Comparison of ENCODE assay signal across 8 mouse cellular contexts in genomic region chr7:128252609-128253008, GRCm38 (mm10). TPM values are rescaled to one million over a fixed set of nuclear protein-coding genes. Genes with fewer than 3 reads are reported as not detected.
DNase-seq lines count a peak whose midpoint lies in the region; ATAC-seq and TF ChIP-seq lines count a peak whose summit lies in the region.

No protein-coding gene starts in this region.

- H3K27ac ChIP-seq in lung, embryonic 14.5 days (ENCODE audit: low read depth): no peak overlapping the region
- no peak overlapping the region for H3K27ac ChIP-seq in embryonic facial prominence, embryonic 11.5 days (replicated peaks; ENCODE audit: low read depth, low read length)
- no peak overlapping the region for H3K27ac ChIP-seq in hindbrain, postnatal 0 days
- no peak overlapping the region for H3K27ac ChIP-seq in limb, embryonic 15.5 days
- no peak overlapping the region for H3K27ac ChIP-seq in neural tube, embryonic 14.5 days (ENCODE audit: low read depth, low read length)

- H3K4me2 ChIP-seq in lung, embryonic 14.5 days: peak overlapping the region; percentile 52
- peak overlapping the region; percentile 46 for H3K4me2 ChIP-seq in embryonic facial prominence, embryonic 11.5 days (ENCODE audit: low read depth, low read length)
- peak overlapping the region; percentile 56 for H3K4me2 ChIP-seq in hindbrain, postnatal 0 days (ENCODE audit: low read depth, low read length)
- H3K4me2 ChIP-seq in limb, embryonic 15.5 days: peak overlapping the region; percentile 40
- peak overlapping the region; percentile 55 for H3K4me2 ChIP-seq in neural tube, embryonic 14.5 days (ENCODE audit: low read depth, low read length)

- peaks cover 9% of the 10 kb centered on the region for H3K4me1 ChIP-seq in lung, embryonic 14.5 days (ENCODE audit: insufficient read depth)
- no peaks in the 10 kb centered on the region for H3K4me1 ChIP-seq in embryonic facial prominence, embryonic 11.5 days (ENCODE audit: control insufficient read depth, insufficient read depth, low read length)
- peaks cover 6% of the 10 kb centered on the region; the same call in 1 of the 2 replicates for H3K4me1 ChIP-seq in hindbrain, postnatal 0 days (ENCODE audit: insufficient read depth, low read length)
- peaks cover 33% of the 10 kb centered on the region for H3K4me1 ChIP-seq in limb, embryonic 15.5 days
- H3K4me1 ChIP-seq in neural tube, embryonic 14.5 days (ENCODE audit: control insufficient read depth, insufficient read depth, low read length): no peaks in the 10 kb centered on the region

- H3K27me3 ChIP-seq in lung, embryonic 14.5 days (ENCODE audit: insufficient read depth, low read length): no peaks in the 10 kb centered on the region
- H3K27me3 ChIP-seq in embryonic facial prominence, embryonic 11.5 days (ENCODE audit: control insufficient read depth, insufficient read depth, low read length): no peaks in the 10 kb centered on the region
- no peaks in the 10 kb centered on the region for H3K27me3 ChIP-seq in hindbrain, postnatal 0 days (ENCODE audit: insufficient read depth, low read length)
- H3K27me3 ChIP-seq in limb, embryonic 15.5 days: no peaks in the 10 kb centered on the region
- no peaks in the 10 kb centered on the region for H3K27me3 ChIP-seq in neural tube, embryonic 14.5 days (ENCODE audit: control insufficient read depth, insufficient read depth, low read length)

- peak; percentile 63 for DNase-seq in lung, embryonic 14.5 days
- DNase-seq in lung, postnatal 25 days (ENCODE audit: low spot score): no peak
- peak; percentile 72 for DNase-seq in embryonic facial prominence, embryonic 11.5 days (ENCODE audit: low spot score)
- peak; percentile 37 for DNase-seq in hindbrain, postnatal 0 days (ENCODE audit: low spot score)
- DNase-seq in adrenal gland, postnatal 25 days: no peak

- peak overlapping the region; percentile 17 for H3K4me3 ChIP-seq in lung, embryonic 14.5 days (ENCODE audit: low read depth, low read length)
- peak overlapping the region; percentile 25 for H3K4me3 ChIP-seq in embryonic facial prominence, embryonic 11.5 days (ENCODE audit: low read depth, low read length)
- peak overlapping the region; percentile 30 for H3K4me3 ChIP-seq in hindbrain, postnatal 0 days (ENCODE audit: low read length)
- H3K4me3 ChIP-seq in limb, embryonic 15.5 days: peak overlapping the region; percentile 9
- peak overlapping the region; percentile 31 for H3K4me3 ChIP-seq in neural tube, embryonic 14.5 days (ENCODE audit: low read depth, low read length)

- 11% methylated on average over 24 of the region's 24 CpGs for WGBS in lung, embryonic 14.5 days
- 11% methylated on average over 24 of the region's 24 CpGs for WGBS in embryonic facial prominence, embryonic 11.5 days
- WGBS in hindbrain, postnatal 0 days: 10% methylated on average over 24 of the region's 24 CpGs
- WGBS in limb, embryonic 15.5 days: 11% methylated on average over 24 of the region's 24 CpGs
- 5% methylated on average over 24 of the region's 24 CpGs for WGBS in neural tube, embryonic 14.5 days

- no peak for TF ChIP-seq CTCF in lung, embryonic 14.5 days (IDR thresholded peaks at IDR 0.05; ENCODE audit: low read depth)
- TF ChIP-seq CTCF in hindbrain, postnatal 0 days (IDR thresholded peaks at IDR 0.05; ENCODE audit: low read depth): no peak

- no peaks in the 10 kb centered on the region for H3K9me3 ChIP-seq in lung, embryonic 14.5 days (ENCODE audit: low read depth, low read length)
- H3K9me3 ChIP-seq in embryonic facial prominence, embryonic 11.5 days (replicated peaks; ENCODE audit: control insufficient read depth, low read length): no peaks in the 10 kb centered on the region
- no peaks in the 10 kb centered on the region for H3K9me3 ChIP-seq in hindbrain, postnatal 0 days (ENCODE audit: low read length)
- H3K9me3 ChIP-seq in limb, embryonic 15.5 days: no peaks in the 10 kb centered on the region
- no peaks in the 10 kb centered on the region for H3K9me3 ChIP-seq in neural tube, embryonic 14.5 days (ENCODE audit: control insufficient read depth, low read length)

- peak overlapping the region; percentile 32 for H3K9ac ChIP-seq in lung, embryonic 14.5 days
- H3K9ac ChIP-seq in embryonic facial prominence, embryonic 11.5 days (replicated peaks; ENCODE audit: low read length): peak overlapping the region; percentile 33
- H3K9ac ChIP-seq in hindbrain, postnatal 0 days (replicated peaks; ENCODE audit: low read length): peak overlapping the region; percentile 30; the same call in 1 of the 2 replicates
- no peak overlapping the region for H3K9ac ChIP-seq in limb, embryonic 15.5 days
- H3K9ac ChIP-seq in neural tube, embryonic 14.5 days (replicated peaks; ENCODE audit: low read depth, low read length): peak overlapping the region; percentile 12; the same call in 1 of the 2 replicates

- peaks cover 55% of the 10 kb centered on the region for H3K36me3 ChIP-seq in lung, embryonic 14.5 days (ENCODE audit: insufficient read depth)
- H3K36me3 ChIP-seq in embryonic facial prominence, embryonic 11.5 days (replicated peaks; ENCODE audit: control insufficient read depth, insufficient read depth, low read depth, low read length): no peaks in the 10 kb centered on the region
- H3K36me3 ChIP-seq in hindbrain, postnatal 0 days (ENCODE audit: insufficient read depth, low read length): no peaks in the 10 kb centered on the region
- peaks cover 25% of the 10 kb centered on the region for H3K36me3 ChIP-seq in limb, embryonic 15.5 days
- H3K36me3 ChIP-seq in neural tube, embryonic 14.5 days (ENCODE audit: control insufficient read depth, insufficient read depth, low read length): no peaks in the 10 kb centered on the region

- ATAC-seq in lung, embryonic 14.5 days (ENCODE audit: insufficient read depth): 0 out of 2 replicates have a peak, but pooled peaks have one; percentile 19
- peak; percentile 60; the same call in 1 of the 2 replicates for ATAC-seq in embryonic facial prominence, embryonic 11.5 days (replicated peaks; ENCODE audit: insufficient number of reproducible peaks, low FRiP score, low TSS enrichment, low read depth)
- ATAC-seq in hindbrain, postnatal 0 days: 0 out of 2 replicates have a peak, but pooled peaks have one; percentile 27
- 0 out of 2 replicates have a peak, but pooled peaks have one; percentile 32 for ATAC-seq in limb, embryonic 15.5 days (ENCODE audit: insufficient number of reproducible peaks, low FRiP score, low TSS enrichment, low read depth)
- ATAC-seq in neural tube, embryonic 14.5 days (ENCODE audit: low read depth): peak; percentile 74
- ATAC-seq in activated CD4-positive, CD25-positive, alpha-beta regulatory T cell, adult 4 months: no peak

RNA-seq across cellular contexts. Expression of gene Tgfb1i1, which starts 6.0 kb away (rescaled TPM):
- polyA plus RNA-seq in lung, embryonic 14.5 days (2014; fragmentation: Nextera tagmentation; extraction: Ambion mirVana): 141 and 150 TPM in 2 replicates
- 18.5 and 26.2 TPM in 2 replicates for polyA plus RNA-seq in embryonic facial prominence, embryonic 11.5 days (2014; fragmentation: Nextera tagmentation; extraction: Ambion mirVana)
- 19.8 and 20.6 TPM in 2 replicates for total RNA-seq in hindbrain, postnatal 0 days (2014; rRNA removed)
- 22.7 and 23.3 TPM in 2 replicates for polyA plus RNA-seq in hindbrain, postnatal 0 days (2015; fragmentation: Nextera tagmentation; extraction: Ambion mirVana)
- polyA plus RNA-seq in limb, embryonic 15.5 days (2015; fragmentation: Nextera tagmentation; extraction: Ambion mirVana): 58.2 and 72.5 TPM in 2 replicates
- polyA plus RNA-seq in neural tube, embryonic 14.5 days (2014; fragmentation: Nextera tagmentation; extraction: Ambion mirVana): 15.2 and 24.7 TPM in 2 replicates
- under 1 TPM in 1 of 2 experiments, not detected in 1; 0.59 TPM for polyA plus RNA-seq in activated CD4-positive, CD25-positive, alpha-beta regulatory T cell, adult 4 months (2017; shearing (Covaris generic))
- total RNA-seq in adrenal gland, postnatal 25 days (2021): 20.2 and 23.0 TPM in 2 replicates

RNA-seq across cellular contexts. Expression of gene Slc5a2, which starts 12.8 kb away (rescaled TPM):
- polyA plus RNA-seq in lung, embryonic 14.5 days (2014; fragmentation: Nextera tagmentation; extraction: Ambion mirVana): 0.37 TPM in 1 of 2 replicates, not detected in the other
- polyA plus RNA-seq in embryonic facial prominence, embryonic 11.5 days (2014; fragmentation: Nextera tagmentation; extraction: Ambion mirVana): 0.27 TPM in 1 of 2 replicates, not detected in the other
- not detected in 2 replicates for total RNA-seq in hindbrain, postnatal 0 days (2014; rRNA removed)
- 0.38 and 0.42 TPM in 2 replicates for polyA plus RNA-seq in hindbrain, postnatal 0 days (2015; fragmentation: Nextera tagmentation; extraction: Ambion mirVana)
- not detected in 2 replicates for polyA plus RNA-seq in limb, embryonic 15.5 days (2015; fragmentation: Nextera tagmentation; extraction: Ambion mirVana)
- not detected in 2 replicates for polyA plus RNA-seq in neural tube, embryonic 14.5 days (2014; fragmentation: Nextera tagmentation; extraction: Ambion mirVana)
- polyA plus RNA-seq in activated CD4-positive, CD25-positive, alpha-beta regulatory T cell, adult 4 months (2017; shearing (Covaris generic)): not detected
- not detected in 2 replicates for total RNA-seq in adrenal gland, postnatal 25 days (2021)

RNA-seq across cellular contexts. Expression of gene 9130023H24Rik, which starts 14.8 kb away (rescaled TPM):
- polyA plus RNA-seq in lung, embryonic 14.5 days (2014; fragmentation: Nextera tagmentation; extraction: Ambion mirVana): 8.2 and 10.5 TPM in 2 replicates
- polyA plus RNA-seq in embryonic facial prominence, embryonic 11.5 days (2014; fragmentation: Nextera tagmentation; extraction: Ambion mirVana): 10.9 and 13.1 TPM in 2 replicates
- 5.6 and 7.5 TPM in 2 replicates for total RNA-seq in hindbrain, postnatal 0 days (2014; rRNA removed)
- 4.3 and 5.1 TPM in 2 replicates for polyA plus RNA-seq in hindbrain, postnatal 0 days (2015; fragmentation: Nextera tagmentation; extraction: Ambion mirVana)
- polyA plus RNA-seq in limb, embryonic 15.5 days (2015; fragmentation: Nextera tagmentation; extraction: Ambion mirVana): 7.4 and 9.1 TPM in 2 replicates
- 9.5 and 9.7 TPM in 2 replicates for polyA plus RNA-seq in neural tube, embryonic 14.5 days (2014; fragmentation: Nextera tagmentation; extraction: Ambion mirVana)
- 1 to 10 TPM; 4.0 to 5.8 TPM for polyA plus RNA-seq in activated CD4-positive, CD25-positive, alpha-beta regulatory T cell, adult 4 months (2017; shearing (Covaris generic))
- 9.1 and 10.3 TPM in 2 replicates for total RNA-seq in adrenal gland, postnatal 25 days (2021)

RNA-seq across cellular contexts. Expression of gene Armc5, which starts 15.5 kb away (rescaled TPM):
- polyA plus RNA-seq in lung, embryonic 14.5 days (2014; fragmentation: Nextera tagmentation; extraction: Ambion mirVana): 19.2 and 22.0 TPM in 2 replicates
- 6.6 and 6.8 TPM in 2 replicates for polyA plus RNA-seq in embryonic facial prominence, embryonic 11.5 days (2014; fragmentation: Nextera tagmentation; extraction: Ambion mirVana)
- total RNA-seq in hindbrain, postnatal 0 days (2014; rRNA removed): 21.1 and 27.6 TPM in 2 replicates
- 15.2 and 16.4 TPM in 2 replicates for polyA plus RNA-seq in hindbrain, postnatal 0 days (2015; fragmentation: Nextera tagmentation; extraction: Ambion mirVana)
- 16.8 and 18.4 TPM in 2 replicates for polyA plus RNA-seq in limb, embryonic 15.5 days (2015; fragmentation: Nextera tagmentation; extraction: Ambion mirVana)
- 9.0 and 10.7 TPM in 2 replicates for polyA plus RNA-seq in neural tube, embryonic 14.5 days (2014; fragmentation: Nextera tagmentation; extraction: Ambion mirVana)
- 1 to 10 TPM; 3.9 to 5.6 TPM for polyA plus RNA-seq in activated CD4-positive, CD25-positive, alpha-beta regulatory T cell, adult 4 months (2017; shearing (Covaris generic))
- 19.3 and 20.5 TPM in 2 replicates for total RNA-seq in adrenal gland, postnatal 25 days (2021)

RNA-seq across cellular contexts. Expression of gene BC017158, which starts 45.4 kb away (rescaled TPM):
- polyA plus RNA-seq in lung, embryonic 14.5 days (2014; fragmentation: Nextera tagmentation; extraction: Ambion mirVana): 38.6 and 40.4 TPM in 2 replicates
- polyA plus RNA-seq in embryonic facial prominence, embryonic 11.5 days (2014; fragmentation: Nextera tagmentation; extraction: Ambion mirVana): 19.4 and 20.1 TPM in 2 replicates
- total RNA-seq in hindbrain, postnatal 0 days (2014; rRNA removed): 34.9 and 35.1 TPM in 2 replicates
- 15.9 and 16.8 TPM in 2 replicates for polyA plus RNA-seq in hindbrain, postnatal 0 days (2015; fragmentation: Nextera tagmentation; extraction: Ambion mirVana)
- 25.2 and 26.3 TPM in 2 replicates for polyA plus RNA-seq in limb, embryonic 15.5 days (2015; fragmentation: Nextera tagmentation; extraction: Ambion mirVana)
- polyA plus RNA-seq in neural tube, embryonic 14.5 days (2014; fragmentation: Nextera tagmentation; extraction: Ambion mirVana): 25.9 and 27.9 TPM in 2 replicates
- polyA plus RNA-seq in activated CD4-positive, CD25-positive, alpha-beta regulatory T cell, adult 4 months (2017; shearing (Covaris generic)): 10 to 100 TPM in 1 of 2 experiments, 1 to 10 TPM in 1; 7.8 to 10.1 TPM
- 29.0 and 33.5 TPM in 2 replicates for total RNA-seq in adrenal gland, postnatal 25 days (2021)

Comparison
In these comparisons a context has a peak if more than half of its experiments do, and no peak if none do; other contexts are left out.
1. DNase-seq: peak in lung, embryonic 14.5 days (single experiment), embryonic facial prominence, embryonic 11.5 days (single experiment) and hindbrain, postnatal 0 days (single experiment); none in lung, postnatal 25 days (single experiment) and adrenal gland, postnatal 25 days (single experiment).
2. RNA of gene Tgfb1i1, which starts 6.0 kb away (polyA plus RNA-seq): 141 to 150 TPM in lung, embryonic 14.5 days, 58.2 to 72.5 TPM in limb, embryonic 15.5 days, 22.7 to 23.3 TPM in hindbrain, postnatal 0 days, 18.5 to 26.2 TPM in embryonic facial prominence, embryonic 11.5 days and 15.2 to 24.7 TPM in neural tube, embryonic 14.5 days; 0.59 TPM in activated CD4-positive, CD25-positive, alpha-beta regulatory T cell, adult 4 months; every median in the first group is over 10 times any median in the second.
3. Peak in every context shown above with its lines, with median percentiles within 50 percentile points of each other: H3K4me2 ChIP-seq and H3K4me3 ChIP-seq.